Mouse (Mus musculus) liver, embryonic 11.5 days (tissue): Measurements from ENCODE around the gene Ipo4. TPM values are rescaled to one million over a fixed set of nuclear protein-coding genes. Genes with fewer than 3 reads are reported as not detected.
A peak's percentile ranks its signal among the peaks of the same experiment; 100 is the strongest.

ENCODE experiments used
- ATAC-seq: fragments of 200-750 bp; cut with Nextera tagmentation; replicated peaks from 2 replicates; pipeline ENCODE4 v1.8.0; 2017; ENCODE audit warnings: moderate number of reproducible peaks, mild to moderate bottlenecking, moderate TSS enrichment, moderate library complexity; ENCODE audit not compliant: low FRiP score
- DNase-seq: peaks from one replicate; pipeline ENCODE4 v3.0.0-alpha.2; 2017; ENCODE audit warnings: low spot score
- H3K27ac ChIP-seq: fragments of 300-500 bp; sonication (generic); 2 replicates; pipeline ENCODE4 v1.5.1; 2014; ENCODE audit warnings: mild to moderate bottlenecking, low read depth, low read length, control low read depth
- H3K27me3 ChIP-seq: fragments of 300-500 bp; sonication (generic); replicated peaks from 2 replicates; pipeline ENCODE4 v1.6.1; 2014; ENCODE audit warnings: low read length, mixed read lengths; ENCODE audit not compliant: control insufficient read depth, insufficient read depth
- H3K36me3 ChIP-seq: fragments of 300-500 bp; sonication (generic); 2 replicates; pipeline ENCODE4 v1.6.1; 2014; ENCODE audit warnings: mild to moderate bottlenecking, low read length, moderate library complexity, mixed read lengths; ENCODE audit not compliant: control insufficient read depth, insufficient read depth
- H3K4me1 ChIP-seq: fragments of 300-500 bp; sonication (generic); replicated peaks from 2 replicates; pipeline ENCODE4 v1.6.1; 2014; ENCODE audit warnings: low read length, mixed read lengths; ENCODE audit not compliant: control insufficient read depth, insufficient read depth
- H3K4me2 ChIP-seq: fragments of 300-500 bp; sonication (generic); 2 replicates; pipeline ENCODE4 v1.6.1; 2014; ENCODE audit warnings: mild to moderate bottlenecking, control low read depth, moderate library complexity
- H3K4me3 ChIP-seq: fragments of 300-500 bp; sonication (generic); 2 replicates; pipeline ENCODE4 v1.5.1; 2014; ENCODE audit warnings: low read depth, low read length, control low read depth
- H3K9ac ChIP-seq: fragments of 300-500 bp; sonication (generic); 2 replicates; pipeline ENCODE4 v1.6.1; 2014; ENCODE audit warnings: low read depth, low read length, control low read depth
- H3K9me3 ChIP-seq: fragments of 300-500 bp; sonication (generic); 2 replicates; pipeline ENCODE4 v1.6.1; 2016; ENCODE audit warnings: low read length, inconsistent platforms, mixed read lengths; ENCODE audit not compliant: control insufficient read depth
- WGBS: fragments of 180-500 bp; shearing (Covaris S2); extraction: QIAGEN DNeasy Blood & Tissue Kit; methylation state at CpG from one replicate; pipeline ENCODE4 v1.1.7; 2014; 5-methylcytosine and 5-hydroxymethylcytosine counted together
- polyA plus RNA-seq: library from polyadenylated mRNA; unstranded; fragments of >200 nt; fragmentation: Nextera tagmentation; extraction: Ambion mirVana; gene quantifications from 2 replicates; pipeline ENCODE4 v1.2.1, GENCODE M21; 2014

Gene Ipo4
- polyA plus RNA-seq, 1 experiment from 2014 or later, result 92.1 TPM

DNA sequence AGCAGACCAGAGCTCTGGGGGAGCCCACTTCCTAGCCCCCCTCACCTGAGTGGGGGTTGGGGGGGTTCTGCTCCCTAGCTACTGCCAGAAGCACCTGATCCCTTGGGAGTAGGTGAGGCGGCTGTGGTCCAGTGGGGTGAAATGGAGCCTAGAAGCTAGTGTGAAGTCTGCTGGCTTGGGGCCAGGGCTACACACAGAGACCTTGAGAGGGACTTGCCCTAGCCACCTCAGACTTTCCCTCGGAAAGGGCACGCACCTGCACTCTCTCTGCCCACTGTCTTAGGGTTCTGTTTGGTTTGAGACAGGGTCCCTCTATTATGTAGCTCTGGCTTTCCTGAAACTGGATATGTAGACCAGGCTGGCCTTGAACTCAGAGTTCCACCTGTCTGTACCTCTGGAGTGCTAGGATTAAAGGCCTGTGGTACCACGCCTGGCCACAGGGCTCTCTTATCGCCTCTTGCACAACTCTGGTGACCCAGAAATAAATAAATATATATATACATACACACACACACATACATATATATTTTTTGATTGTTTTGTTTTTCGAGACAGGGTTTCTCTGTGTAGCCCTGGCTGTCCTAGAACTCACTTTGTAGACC is 57.0 kb downstream of the Ipo4 start:
- H3K9ac ChIP-seq, result peak overlapping the region; percentile 88
- H3K27me3 ChIP-seq, result no peaks in the 10 kb centered on the region
- ATAC-seq (peak; percentile 58), DNase-seq (peak; percentile 56)
- 17% methylated on average over 6 of the region's 6 CpGs for WGBS
- peak overlapping the region; percentile 81 for H3K27ac ChIP-seq
- peak overlapping the region; percentile 72 for H3K4me3 ChIP-seq
- H3K9me3 ChIP-seq, result no peaks in the 10 kb centered on the region
- peaks cover 20% of the 10 kb centered on the region for H3K4me1 ChIP-seq
- H3K4me2 ChIP-seq, result peak overlapping the region; percentile 77
- peaks cover 13% of the 10 kb centered on the region; the same call in 1 of the 2 replicates for H3K36me3 ChIP-seq

DNA sequence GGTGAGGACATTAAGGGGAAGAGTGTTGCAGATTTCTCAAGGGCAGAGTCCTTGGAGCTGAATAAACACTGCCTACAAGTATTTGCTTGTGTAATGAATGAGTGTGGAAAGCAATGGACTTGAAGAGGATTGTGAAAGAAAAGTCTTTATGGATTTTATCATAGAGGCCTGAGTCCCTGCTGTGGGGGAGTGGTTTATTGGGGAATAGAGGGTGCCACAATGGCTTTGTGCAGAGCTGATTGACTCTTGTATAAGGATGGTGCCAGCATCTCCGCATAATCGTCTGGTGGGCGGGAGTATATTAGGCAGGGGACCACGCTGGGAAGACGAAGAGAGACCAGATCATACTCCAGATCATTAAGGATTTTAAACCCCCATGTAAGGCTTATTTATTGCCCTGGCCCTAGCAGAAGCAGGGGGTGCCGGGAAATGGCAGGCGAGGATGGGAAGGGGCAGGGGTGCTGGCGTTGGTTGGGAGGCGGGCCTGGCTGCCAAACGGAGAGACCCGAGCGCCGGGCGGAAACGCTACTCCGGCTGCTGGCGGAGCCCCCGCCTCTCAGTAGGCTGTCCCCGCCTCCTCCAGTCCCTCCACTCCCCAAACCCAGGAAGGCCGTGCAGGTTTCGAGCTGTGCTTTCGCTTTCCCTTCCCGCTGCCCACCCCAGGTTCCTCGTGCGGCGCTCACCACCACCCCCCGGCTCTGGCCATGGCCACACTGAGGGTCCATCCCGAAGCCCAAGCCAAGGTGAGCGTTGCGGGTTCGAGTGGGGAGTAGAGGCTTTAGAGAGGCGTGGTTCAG is 57.7 kb downstream of the Ipo4 start, which contains the start of gene Psme1:
Gene Psme1, plus strand, starts transcription at position 253 of the 797 bp plus-strand sequence.
- peak; percentile 80 for DNase-seq
- ATAC-seq, result peak; percentile 83
- 2% methylated on average over 32 of the region's 32 CpGs for WGBS
- Histone ChIP-seq H3K9me3 (no peaks in the 10 kb centered on the region), H3K36me3 (peaks cover 13% of the 10 kb centered on the region; the same call in 1 of the 2 replicates), H3K27ac (peak within 1 kb of the TSS; percentile 81), H3K4me1 (peaks cover 16% of the 10 kb centered on the region; the same call in 1 of the 2 replicates), H3K9ac (peak within 1 kb of the TSS; percentile 88), H3K4me2 (peak within 1 kb of the TSS; percentile 77), H3K4me3 (peak within 1 kb of the TSS; percentile 72), H3K27me3 (no peaks in the 10 kb centered on the region)

DNA sequence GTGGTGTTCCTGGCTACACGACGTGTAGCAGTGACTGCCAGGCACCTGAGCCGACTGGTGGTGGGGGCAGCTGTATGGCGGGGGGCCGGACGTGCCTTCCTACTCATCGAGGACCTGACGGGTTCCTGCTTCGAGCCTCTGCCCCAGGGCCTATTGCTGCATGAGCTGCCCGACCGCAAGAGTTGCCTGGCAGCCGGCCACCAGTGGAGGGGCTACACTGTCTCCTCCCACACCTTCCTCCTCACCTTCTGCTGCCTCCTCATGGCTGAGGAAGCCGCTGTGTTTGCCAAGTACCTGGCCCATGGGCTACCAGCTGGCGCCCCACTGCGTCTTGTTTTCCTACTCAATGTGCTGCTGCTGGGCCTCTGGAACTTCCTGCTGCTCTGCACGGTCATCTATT is 59.4 kb downstream of the Ipo4 start:
- Histone ChIP-seq H3K4me3 (no peak overlapping the region), H3K4me2 (no peak overlapping the region), H3K4me1 (peaks cover 12% of the 10 kb centered on the region; the same call in 1 of the 2 replicates), H3K9me3 (no peaks in the 10 kb centered on the region), H3K9ac (no peak overlapping the region), H3K27ac (no peak overlapping the region), H3K36me3 (peaks cover 6% of the 10 kb centered on the region; the same call in 1 of the 2 replicates), H3K27me3 (no peaks in the 10 kb centered on the region)
- ATAC-seq (no peak), DNase-seq (no peak)
- WGBS, result 76% methylated on average over 16 of the region's 16 CpGs

DNA sequence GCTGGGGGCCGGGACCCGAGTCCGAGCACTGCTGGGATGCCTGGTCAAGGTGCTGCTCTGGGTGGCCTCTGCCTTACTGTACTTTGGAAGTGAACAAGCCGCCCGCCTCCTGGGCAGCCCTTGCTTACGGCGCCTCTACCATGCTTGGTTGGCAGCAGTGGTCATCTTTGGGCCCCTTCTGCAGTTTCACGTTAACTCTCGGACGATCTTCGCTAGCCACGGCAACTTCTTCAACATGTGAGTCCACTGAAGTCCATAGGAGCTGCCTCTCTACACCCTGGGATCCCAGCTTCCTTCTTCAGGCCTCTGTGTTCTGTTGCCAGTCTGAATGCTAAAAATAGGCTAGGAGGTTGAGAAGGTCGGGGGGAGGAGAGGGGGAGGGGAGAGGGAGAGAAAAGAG is 60.0 kb downstream of the Ipo4 start:
- Histone ChIP-seq H3K27me3 (no peaks in the 10 kb centered on the region), H3K4me2 (peak overlapping the region; percentile 4; the same call in 1 of the 2 replicates), H3K4me3 (no peak overlapping the region), H3K27ac (no peak overlapping the region), H3K9ac (no peak overlapping the region), H3K4me1 (peaks cover 12% of the 10 kb centered on the region; the same call in 1 of the 2 replicates), H3K9me3 (no peaks in the 10 kb centered on the region), H3K36me3 (peaks cover 4% of the 10 kb centered on the region; the same call in 1 of the 2 replicates)
- 65% methylated on average over 13 of the region's 13 CpGs for WGBS
- DNase-seq (no peak), ATAC-seq (no peak)

Other genes starting within 250 kb of the Ipo4 start
- gene Dhrs4, start 157.2 kb downstream of the Ipo4 start, polyA plus RNA-seq, result 58.7 and 59.4 TPM in 2 replicates
- 2.7 and 3.0 TPM in 2 replicates for gene Carmil3, start 145.3 kb downstream of the Ipo4 start, polyA plus RNA-seq
- gene Cpne6, start 125.5 kb downstream of the Ipo4 start, polyA plus RNA-seq, result 0.16 and 0.49 TPM in 2 replicates
- gene Nrl, start 111.0 kb downstream of the Ipo4 start, polyA plus RNA-seq, result not detected in 2 replicates
- 49.8 and 50.9 TPM in 2 replicates for gene Pck2, start 95.7 kb downstream of the Ipo4 start, polyA plus RNA-seq
- gene Dcaf11, start 76.0 kb downstream of the Ipo4 start, polyA plus RNA-seq, result 72.1 and 73.6 TPM in 2 replicates
- 2.3 and 3.3 TPM in 2 replicates for gene A730061H03Rik, start 75.6 kb downstream of the Ipo4 start, polyA plus RNA-seq
- 2.2 and 2.6 TPM in 2 replicates for gene Fitm1, start 60.3 kb downstream of the Ipo4 start, polyA plus RNA-seq
- 172 and 177 TPM in 2 replicates for gene Psme1, start 57.8 kb downstream of the Ipo4 start, polyA plus RNA-seq
- gene Emc9, start 50.7 kb downstream of the Ipo4 start, polyA plus RNA-seq, result 44.5 and 46.2 TPM in 2 replicates
- gene Psme2, start 44.8 kb downstream of the Ipo4 start, polyA plus RNA-seq, result 256 and 277 TPM in 2 replicates
- gene Rnf31, start 44.2 kb downstream of the Ipo4 start, polyA plus RNA-seq, result 21.2 and 23.1 TPM in 2 replicates
- 11.6 and 13.0 TPM in 2 replicates for gene Irf9, start 32.4 kb downstream of the Ipo4 start, polyA plus RNA-seq
- gene Rec8, start 17.9 kb downstream of the Ipo4 start, polyA plus RNA-seq, result 2.8 and 5.2 TPM in 2 replicates
- 2.7 and 2.8 TPM in 2 replicates for gene Gm49378, start 1.9 kb upstream of the Ipo4 start, polyA plus RNA-seq
- 79.8 and 83.8 TPM in 2 replicates for gene Tm9sf1, start 7.8 kb upstream of the Ipo4 start, polyA plus RNA-seq
- 0.47 and 0.49 TPM in 2 replicates for gene Tssk4, start 14.2 kb upstream of the Ipo4 start, polyA plus RNA-seq
- 40.2 and 43.8 TPM in 2 replicates for gene Mdp1, start 24.6 kb upstream of the Ipo4 start, polyA plus RNA-seq
- gene Gmpr2, start 36.0 kb upstream of the Ipo4 start, polyA plus RNA-seq, result 54.9 and 58.0 TPM in 2 replicates
- 489 and 507 TPM in 2 replicates for gene Nedd8, start 36.2 kb upstream of the Ipo4 start, polyA plus RNA-seq
- 42.3 and 44.9 TPM in 2 replicates for gene Tinf2, start 45.9 kb upstream of the Ipo4 start, polyA plus RNA-seq
- 3.0 and 3.3 TPM in 2 replicates for gene Tgm1, start 78.0 kb upstream of the Ipo4 start, polyA plus RNA-seq
- 22.8 and 24.0 TPM in 2 replicates for gene Rabggta, start 86.3 kb upstream of the Ipo4 start, polyA plus RNA-seq
- gene Dhrs1, start 109.7 kb upstream of the Ipo4 start, polyA plus RNA-seq, result 48.8 and 53.9 TPM in 2 replicates
- 70.6 and 76.1 TPM in 2 replicates for gene Nop9, start 109.7 kb upstream of the Ipo4 start, polyA plus RNA-seq
- gene Cideb, start 122.5 kb upstream of the Ipo4 start, polyA plus RNA-seq, result 8.9 and 9.1 TPM in 2 replicates
- 1.5 and 1.8 TPM in 2 replicates for gene Ltb4r2, start 125.5 kb upstream of the Ipo4 start, polyA plus RNA-seq
- 1.6 and 1.9 TPM in 2 replicates for gene Ltb4r1, start 130.0 kb upstream of the Ipo4 start, polyA plus RNA-seq
- gene Adcy4, start 148.1 kb upstream of the Ipo4 start, polyA plus RNA-seq, result 3.9 and 4.8 TPM in 2 replicates
- 51.6 and 52.1 TPM in 2 replicates for gene Ripk3, start 152.9 kb upstream of the Ipo4 start, polyA plus RNA-seq
- 15.1 and 15.3 TPM in 2 replicates for gene Nfatc4, start 187.2 kb upstream of the Ipo4 start, polyA plus RNA-seq
- gene Nynrin, start 218.1 kb upstream of the Ipo4 start, polyA plus RNA-seq, result 12.0 and 12.2 TPM in 2 replicates
- gene Cbln3, start 248.4 kb upstream of the Ipo4 start, polyA plus RNA-seq, result 0.47 and 0.60 TPM in 2 replicates
- 12.6 and 14.6 TPM in 2 replicates for gene Khnyn, start 249.0 kb upstream of the Ipo4 start, polyA plus RNA-seq